Mouse (Mus musculus) urinary bladder, postnatal 10 days (tissue): ENCODE results near the gene Cd47.
"Not testable (repeated sequence)": the region's sequence is repeated elsewhere in the genome, so short reads cannot be mapped to it uniquely, and the experiment has no call there.

Source experiments
- DNase-seq: peaks from one replicate; pipeline ENCODE4 v3.0.0; 2022; ENCODE audit warnings: low spot score

Cd47 gene

DNA sequence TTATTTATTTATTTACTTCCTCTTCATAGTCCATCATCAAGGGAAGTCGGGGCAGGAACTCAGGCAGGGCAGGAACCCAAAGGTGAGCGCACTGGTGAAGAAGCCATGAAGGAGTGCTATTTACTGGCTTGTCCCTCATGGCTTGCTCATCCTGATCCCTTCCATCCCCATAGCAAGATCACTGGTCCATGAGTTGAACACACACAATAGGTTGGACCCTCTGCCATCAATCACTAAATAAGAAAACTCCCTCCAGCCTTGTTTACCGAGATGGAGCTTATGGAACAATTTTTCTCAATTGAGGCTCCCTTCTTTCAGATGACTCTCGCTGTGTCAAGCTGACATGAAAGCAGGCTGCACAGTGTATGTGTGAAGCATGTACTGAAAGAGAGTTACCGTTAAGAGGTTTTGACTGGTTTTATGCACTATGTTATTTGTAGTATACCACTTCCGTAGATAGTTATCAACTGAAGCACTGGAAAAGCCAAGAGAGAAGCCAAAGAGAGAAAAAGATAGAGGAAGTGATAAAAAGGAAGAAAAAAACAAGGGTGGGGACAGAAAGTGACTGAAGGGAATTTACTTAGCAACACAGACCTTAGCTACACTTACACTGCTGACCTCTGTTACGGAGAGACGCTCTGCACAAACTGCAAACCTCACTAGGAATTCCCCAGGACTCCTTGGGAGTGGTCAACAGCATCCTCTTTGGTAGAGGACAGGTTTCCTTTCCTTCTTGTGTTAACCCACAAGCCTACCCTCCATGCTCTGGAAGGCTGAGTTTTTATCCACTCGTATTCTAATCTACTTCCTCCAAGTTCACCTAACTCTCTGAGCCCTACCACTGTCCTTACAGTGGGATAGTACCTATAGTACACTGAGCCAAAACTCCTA, 9.5 kb upstream of the Cd47 start:
- DNase-seq = no peak

DNA sequence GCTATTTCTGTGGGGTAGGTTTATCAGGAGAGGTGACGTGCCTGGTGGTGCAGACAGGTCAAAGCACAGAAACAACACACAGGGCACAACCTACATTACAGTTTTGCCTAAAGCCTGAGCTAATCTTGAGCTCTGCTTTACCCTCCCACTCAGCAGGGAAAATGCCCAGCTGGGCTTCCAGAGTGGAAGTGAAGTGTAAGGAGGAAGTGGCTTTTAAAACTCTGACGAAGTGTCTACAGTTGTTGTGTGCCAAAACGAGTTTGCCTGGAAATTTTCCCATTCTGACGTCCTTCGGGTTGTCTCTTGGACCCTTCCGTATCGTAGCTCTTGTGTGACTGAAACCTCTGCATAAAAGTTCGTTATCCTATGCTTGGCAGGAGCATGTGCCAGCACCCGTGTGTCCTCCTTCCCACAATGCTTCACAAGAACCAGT, 7.9 kb upstream of the Cd47 start:
- no peak for DNase-seq

DNA sequence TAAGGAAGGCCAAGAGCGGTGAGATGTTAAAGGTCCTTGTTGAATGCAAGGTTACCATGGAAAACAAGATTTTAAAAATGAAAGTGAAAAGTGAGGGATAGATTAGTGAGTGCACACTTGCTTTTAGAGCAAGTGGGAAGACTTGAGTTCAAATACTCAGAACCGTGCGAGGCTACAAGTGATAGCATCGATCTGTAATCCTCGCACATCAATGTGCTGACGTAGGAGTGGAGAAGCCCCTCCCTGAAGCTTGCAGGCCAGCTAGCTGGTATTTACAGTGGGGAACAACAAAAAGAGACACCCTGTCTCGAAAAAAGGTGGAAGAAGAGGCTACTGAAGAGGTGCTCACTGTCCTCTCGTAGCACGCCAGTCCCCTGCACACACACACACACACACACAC, 6.7 kb upstream of the Cd47 start:
- no peak for DNase-seq

DNA sequence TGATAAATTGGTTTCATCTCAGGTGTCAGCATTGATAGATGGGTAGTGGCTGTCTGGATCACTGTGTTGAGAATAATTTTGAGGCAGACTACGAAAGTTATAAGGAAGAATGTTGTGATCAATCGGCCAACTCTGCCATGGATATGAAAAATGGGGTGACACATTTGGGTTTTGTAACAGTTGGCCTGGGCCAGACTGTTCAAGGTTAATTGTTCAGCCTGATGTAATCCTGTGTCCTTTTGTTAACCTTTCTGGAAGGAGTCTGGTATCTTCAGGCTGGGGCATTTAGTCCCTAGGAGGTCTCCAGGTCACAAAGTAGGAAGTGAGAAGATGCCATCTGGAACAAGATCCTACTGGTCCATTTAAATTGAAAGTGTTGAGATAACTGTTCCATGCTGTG, 4.1 kb upstream of the Cd47 start:
- no peak for DNase-seq

DNA sequence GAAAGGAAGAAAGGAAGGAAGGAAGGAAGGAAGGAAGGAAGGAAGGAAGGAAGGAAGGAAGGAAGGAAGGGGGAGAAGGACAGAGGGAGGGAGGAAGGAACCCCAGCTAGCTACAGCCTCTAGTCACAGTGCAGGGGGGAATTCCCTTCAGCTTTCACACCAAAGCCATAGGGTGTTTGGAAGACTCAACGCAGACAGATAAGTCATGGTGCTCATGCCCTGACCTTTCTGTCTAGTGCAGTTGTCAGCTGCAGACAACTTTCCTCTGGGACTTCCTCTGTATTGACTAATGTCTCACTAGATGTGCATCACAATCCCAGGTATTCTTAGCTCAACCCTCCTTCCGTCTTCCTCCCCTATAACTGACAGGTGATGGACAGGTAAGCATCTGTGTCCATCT, 3.4 kb upstream of the Cd47 start:
- no peak for DNase-seq

DNA sequence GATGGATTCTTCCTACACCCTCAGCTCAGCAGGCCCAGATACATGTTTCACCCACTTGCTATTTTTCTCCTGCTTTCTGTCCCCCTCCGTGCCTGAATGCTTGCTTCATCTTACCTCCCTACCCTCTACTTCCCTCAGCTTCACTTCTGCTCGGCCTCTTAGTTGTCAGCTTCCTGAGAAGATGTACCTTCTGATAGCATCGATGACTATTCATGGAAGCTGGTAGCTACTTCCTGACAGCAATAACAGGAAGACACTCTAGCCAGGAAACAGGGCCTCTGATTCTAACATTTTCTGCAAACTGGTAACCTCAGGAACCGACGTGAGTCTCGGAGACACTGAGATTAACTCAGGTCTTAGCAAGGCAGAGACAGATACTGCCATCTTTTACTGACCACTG, 1.5 kb upstream of the Cd47 start:
- no peak for DNase-seq

DNA sequence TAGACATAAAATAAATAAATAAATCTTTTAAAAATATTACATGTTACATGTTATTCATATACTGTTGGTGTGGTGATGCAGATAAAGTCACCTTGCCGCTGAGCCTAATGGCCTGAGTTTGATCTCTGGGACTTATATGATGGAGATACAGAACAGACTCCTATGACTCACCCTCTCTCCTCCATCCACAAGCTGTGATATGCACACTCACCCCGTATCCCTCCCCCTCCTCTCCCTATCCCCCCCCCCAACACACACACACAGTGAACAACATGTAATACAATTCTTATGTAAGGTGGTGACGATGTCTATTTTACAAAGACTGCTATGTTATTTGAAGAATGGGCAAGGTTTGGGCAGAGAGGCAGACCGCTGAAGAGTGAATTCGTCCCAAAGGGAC, 663 bp downstream of the Cd47 start:
- DNase-seq = no peak

DNA sequence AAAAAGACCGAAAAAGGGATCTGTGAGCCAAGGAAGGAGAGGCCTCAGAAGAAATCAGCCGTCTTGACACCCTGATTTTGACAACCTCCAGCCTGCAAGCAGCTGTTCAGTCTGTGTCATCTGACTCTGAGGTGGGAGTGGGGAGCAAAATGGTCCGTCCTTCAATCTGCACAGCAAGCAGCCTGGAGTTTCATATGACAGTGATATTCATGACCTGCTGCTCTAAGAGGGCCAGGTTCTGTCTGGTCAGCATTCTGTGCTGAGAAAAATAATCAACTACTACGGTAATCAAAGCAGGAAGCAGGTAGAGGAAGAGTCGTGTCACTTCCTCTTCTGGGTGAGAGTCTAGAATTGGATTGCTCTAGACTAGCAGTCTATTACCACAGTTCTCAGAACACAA, 1.1 kb downstream of the Cd47 start:
- DNase-seq = no peak

DNA sequence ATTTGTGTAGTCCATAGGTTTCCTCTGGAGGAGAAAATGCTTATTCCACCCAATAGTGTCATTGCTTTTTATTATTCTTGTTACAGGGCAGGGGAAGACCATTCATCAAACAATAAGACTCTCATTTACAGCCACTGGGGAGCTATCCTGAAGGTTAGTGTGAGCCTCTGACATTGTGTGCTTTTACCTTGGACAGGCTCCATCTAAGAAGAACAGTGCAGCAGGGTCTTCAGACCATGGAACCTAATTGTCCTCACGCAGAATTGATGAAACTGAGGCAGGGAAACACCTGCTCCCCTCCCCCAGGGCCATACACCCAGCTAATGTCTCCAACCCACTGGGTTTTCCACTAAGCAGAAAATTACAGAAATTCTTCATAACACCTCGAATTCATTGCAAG, 2.7 kb downstream of the Cd47 start:
- no peak for DNase-seq

DNA sequence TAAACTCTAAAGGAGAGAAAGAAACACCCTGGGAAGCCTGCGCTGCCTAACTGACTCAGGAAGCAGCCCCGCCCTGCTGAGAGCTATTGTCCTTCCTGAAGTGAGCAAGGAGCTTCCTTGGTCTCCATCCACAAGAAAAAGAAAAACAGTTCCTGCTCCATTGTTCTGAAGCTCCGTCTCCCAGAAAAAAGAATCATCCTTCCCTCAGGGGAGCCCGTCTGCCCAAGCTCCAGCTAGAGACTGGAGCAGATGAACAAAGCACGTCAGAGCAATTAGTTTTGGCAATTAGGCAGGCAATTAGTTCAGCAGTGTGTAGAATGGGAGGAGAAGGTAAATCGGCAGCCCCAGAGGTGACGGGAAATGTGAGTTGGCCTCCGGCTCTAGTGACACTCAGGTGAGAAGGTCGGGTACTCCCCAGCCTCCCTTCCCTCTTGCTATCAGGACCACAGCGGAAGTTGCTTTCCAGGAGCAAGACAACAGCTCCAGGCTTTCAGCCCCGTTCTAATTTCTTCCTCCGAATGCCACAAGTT, 3.7 kb downstream of the Cd47 start:
- no peak for DNase-seq

DNA sequence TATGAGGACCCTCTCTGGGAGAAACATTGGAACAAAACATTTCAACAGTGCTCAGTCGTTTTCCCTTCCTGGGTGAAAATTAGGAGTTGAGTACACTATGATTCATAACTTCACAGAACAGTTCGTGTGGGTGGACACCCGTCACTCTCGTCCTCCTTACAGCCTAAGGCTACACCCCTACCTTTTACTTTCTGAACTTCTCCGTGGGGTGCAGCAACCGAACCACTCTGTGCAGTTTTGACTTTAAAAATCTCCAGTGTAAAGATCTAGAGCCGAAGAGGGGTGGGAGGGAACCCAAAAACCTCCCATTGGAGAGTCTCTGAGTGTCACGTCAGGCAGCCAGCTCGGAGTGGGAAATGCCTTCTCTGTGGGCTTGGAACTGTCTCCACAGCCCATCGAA, 6.6 kb downstream of the Cd47 start:
- DNase-seq = no peak

DNA sequence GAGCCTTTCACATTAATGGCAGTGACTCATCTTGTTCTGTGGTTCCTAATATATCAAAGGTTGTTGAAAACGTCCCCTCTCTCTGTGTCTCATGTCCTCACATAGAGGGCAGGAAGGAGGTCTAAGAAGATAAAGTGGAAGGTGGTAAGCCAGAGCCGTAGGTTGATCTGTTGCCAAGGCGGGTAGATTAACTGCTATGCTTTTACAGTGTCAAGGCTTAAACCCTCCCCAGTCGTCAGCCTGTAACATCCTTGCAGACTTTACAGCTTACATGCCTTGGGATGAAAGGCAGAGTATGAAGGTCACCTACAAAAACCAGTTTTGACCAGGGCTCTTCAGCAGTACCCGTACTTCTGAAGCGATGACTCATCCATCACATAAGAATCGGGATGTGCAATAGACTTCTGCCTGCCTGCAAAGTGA, 7.1 kb downstream of the Cd47 start:
- DNase-seq = no peak

DNA sequence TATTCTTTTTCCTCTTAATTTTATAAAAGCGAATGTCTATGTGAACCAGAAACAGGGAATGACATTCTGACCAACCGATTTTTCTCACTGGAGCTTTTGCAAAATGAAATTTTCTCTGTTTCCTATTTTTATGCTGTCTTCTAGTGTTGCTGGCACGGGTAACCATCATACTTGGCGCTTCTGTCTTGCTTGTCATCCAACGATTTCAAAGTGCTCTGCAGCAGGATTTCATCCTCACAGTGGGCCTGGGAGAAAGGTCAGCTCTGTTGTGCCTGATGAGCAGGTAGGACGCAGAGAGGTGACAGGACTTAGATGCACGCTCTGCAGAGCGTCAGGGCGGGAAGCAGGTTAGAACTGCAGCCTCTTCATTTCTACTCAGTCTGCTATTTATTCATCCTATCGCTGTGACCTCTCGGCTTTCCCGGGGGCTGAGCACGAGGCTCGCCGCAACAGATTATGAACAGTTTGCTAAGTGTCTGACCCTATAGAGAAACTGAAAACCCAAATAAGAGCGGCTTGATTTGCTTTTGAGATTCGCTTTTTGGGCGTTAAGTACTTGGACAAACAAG, 7.6 kb downstream of the Cd47 start:
- no peak for DNase-seq

DNA sequence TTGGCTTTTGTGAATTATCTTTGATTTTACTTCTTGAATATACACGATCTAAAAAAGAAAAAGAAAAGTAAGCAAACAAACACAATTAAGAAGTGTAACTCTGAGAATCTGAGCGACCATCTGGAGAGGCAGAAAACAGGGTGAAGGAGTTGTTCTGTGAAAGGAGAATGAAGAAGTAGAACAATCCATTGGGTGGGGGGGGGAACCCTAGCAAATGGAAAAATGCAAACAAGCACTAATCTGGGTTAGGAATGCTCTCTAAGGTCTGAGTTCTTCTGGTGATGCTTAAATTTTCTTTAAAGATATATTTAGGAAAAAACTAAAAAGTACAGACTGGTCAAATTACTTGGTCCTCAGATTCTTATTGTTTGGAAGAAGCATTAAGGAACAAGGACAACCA, 11.6 kb downstream of the Cd47 start:
- no peak for DNase-seq

DNA sequence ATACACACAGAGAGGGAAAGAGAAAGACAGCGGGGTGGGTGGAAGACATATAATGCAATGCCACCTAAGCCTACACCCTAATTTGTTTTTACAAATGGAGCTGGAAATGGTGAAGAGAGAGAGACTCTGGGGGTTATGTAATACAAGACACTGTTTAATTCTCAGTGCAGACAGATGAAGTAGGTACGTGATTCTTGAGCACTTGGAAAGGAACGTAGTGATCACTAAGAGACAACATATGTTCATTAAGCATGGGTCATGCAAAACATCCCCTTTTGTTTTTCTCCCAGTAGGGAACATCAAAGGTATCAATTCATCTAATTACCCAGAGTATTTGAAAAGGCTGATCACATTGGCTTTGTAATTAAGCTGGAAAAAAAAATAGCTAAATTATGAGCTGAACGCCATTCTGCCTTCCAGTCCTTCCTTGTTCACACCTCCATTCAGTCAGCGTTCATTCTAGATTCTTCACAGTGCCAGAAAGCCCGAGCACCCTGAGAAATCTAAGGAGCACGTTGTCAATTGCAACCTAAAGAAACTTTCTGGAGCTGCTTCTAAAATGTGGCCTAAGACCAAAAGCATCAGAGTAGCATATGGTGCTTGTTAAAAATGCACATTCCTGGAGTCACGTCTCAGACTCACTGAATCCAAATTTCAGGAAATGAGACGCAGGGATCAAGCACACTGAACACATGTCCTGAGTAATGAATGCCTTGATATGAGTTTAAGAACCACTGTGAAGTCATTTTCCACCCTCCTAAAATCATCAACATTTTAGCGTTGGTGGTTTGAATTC, 12.7 kb downstream of the Cd47 start:
- DNase-seq = no peak

DNA sequence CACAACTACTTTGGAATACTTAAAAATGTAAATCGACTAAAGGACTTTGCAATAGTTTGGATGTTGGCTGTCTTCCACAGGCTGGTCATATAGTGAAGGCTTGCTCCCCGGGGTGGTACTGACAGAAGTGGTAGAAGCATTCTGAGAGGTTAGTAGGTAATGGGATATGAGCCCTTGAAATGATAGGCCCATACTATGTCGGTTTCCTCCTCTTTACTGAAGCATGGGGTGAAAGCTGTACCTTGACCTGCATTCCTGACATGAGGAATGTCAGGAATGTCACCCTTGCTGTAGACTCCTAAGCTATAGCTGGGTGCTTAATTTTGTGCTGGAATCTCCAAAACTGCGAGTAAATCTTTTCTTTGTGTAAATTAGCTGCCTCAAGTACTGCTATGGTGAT, 14.1 kb downstream of the Cd47 start:
- no peak for DNase-seq

DNA sequence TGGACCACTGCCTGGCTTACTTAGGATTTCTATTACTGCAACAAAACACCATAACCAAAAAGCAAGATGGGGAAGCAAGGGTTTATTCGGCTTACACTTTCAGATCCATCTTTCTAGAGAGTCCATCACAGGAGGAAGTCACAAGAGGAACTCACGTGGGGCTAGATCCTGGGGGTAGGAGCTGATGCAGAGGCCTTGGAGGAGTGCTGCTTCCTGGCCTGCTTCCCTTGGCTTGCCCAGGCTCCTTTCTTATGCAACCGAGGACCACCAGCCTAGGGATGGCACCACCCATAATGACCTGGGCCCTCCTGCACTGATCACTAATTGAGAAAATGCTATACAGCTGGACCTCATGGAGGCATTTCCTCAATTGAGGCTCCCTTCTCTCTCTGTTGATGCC, 16.6 kb downstream of the Cd47 start:
- DNase-seq = no peak

DNA sequence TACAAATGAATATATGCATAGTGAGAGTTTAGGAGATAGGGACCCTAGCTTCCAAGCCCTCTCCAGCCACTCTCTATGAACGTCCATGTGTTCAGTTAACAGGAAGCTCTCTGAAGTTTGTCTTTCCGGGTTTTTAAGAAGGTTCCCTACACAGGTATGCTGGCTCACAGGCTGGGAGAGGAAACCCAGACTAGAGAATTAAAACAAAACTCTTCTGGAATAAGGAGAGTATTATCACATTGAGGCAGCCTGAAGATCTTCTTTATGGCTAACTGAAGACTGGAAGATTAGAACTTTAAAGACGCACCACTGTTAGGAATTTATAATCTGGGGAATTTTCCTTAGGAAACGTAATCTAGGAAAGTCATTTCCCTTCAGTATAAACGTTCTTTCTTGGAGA, 17.8 kb downstream of the Cd47 start:
- no peak for DNase-seq

DNA sequence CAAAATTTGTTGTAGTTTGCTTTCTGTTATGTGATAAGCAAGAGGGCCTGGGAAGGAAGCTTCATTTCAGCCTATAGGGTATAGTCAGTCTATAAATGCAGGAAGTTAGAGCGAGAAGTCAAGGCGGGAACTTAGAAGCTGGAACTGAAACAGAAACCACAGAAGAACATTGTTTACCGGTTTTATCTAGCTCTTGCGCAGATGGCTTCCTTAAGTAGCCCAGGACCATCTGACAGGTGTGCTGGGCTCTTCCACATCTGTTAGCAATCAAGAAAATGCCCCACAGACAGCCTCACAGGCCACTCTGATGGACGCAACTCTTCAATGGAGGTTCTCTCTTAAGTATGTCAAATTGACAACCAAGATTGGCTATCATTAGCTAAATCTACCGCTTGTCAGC, 18.3 kb downstream of the Cd47 start:
- DNase-seq = no peak

DNA sequence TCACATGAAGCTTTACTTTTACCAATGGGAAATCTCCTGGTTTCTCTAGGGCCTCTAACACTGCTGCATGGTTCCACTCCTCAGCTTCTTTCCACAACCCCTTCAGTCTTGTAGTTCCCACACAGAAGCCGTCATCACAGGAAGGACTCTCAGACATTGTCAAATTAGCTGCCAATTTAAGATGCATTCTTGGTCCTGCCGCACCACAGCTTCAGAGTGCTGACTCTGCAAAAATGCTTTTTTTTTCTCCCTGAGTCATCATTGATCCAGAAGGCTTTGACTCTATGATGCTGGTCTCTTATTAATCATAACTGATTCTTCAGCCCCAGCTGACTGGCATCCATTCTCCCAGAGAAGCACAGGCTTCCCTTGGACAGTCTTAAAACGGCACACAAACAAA, 19.2 kb downstream of the Cd47 start:
- DNase-seq = no peak

DNA sequence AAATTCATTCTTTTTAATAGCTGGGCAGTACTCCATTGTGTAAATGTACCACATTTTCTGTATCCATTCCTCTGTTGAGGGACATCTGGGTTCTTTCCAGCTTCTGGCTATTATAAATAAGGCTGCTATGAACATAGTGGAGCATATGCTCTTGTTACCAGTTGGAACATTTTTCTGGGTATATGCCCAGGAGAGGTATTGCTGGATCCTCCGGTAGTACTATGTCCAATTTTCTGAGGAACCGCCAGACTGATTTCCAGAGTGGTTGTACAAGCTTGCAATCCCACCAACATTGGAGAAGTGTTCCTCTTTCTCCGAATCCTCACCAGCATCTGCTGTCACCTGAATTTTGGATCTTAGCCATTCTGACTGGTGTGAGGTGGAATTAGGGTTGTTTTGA, 30.6 kb downstream of the Cd47 start:
- DNase-seq = not testable (repeated sequence)

DNA sequence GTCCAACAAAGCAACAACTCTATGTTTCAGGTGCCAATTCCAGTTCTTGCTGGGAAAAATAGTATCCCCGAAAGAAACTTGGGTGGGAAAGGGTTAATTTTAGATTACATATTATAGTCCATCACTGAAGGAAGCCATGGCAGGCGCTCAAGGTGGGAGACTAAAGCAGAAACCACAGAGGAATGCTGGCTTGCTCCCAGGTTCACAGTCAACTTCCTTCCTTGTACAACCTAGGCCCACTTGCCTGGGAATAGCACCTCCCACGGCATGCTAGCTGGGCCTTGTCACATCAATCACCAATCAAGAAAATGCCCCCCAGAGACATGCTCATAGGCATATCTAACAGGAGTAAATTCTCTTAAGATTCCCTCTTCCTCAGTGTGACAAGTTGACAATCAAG, 32.0 kb downstream of the Cd47 start:
- DNase-seq = no peak

DNA sequence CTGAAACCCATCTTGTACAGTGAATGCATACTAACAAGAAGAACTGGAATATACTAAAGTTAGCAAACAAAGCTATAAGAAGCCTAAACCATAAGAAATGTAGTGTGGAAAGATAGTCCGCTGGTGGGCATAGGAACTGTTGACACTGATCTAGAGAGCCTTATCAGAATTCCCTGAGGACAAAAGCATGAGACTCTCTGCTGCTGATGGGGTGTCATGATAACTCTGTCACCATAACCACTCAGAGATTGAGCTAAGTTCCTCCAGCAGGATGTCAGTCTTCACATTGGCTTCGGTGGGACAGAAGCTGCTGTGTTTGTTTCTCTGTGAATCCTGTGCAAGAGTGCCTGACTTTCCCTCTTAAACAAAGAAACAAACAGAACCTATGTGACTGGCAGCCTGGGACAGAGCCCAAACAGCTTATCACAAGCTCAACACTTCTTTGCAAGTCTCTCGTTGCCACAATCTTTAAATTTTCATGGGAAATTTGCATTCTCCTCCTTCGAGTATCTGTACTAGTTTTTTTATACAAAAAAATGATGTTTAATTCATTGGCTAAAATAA, 33.9 kb downstream of the Cd47 start:
- no peak for DNase-seq
